Mouse (Mus musculus) frontal cortex, postnatal 25 days (tissue): Measurements from ENCODE around the gene Mgat4b.

Experiments
- DNase-seq, 2 experiments: peaks; one replicate each; pipeline ENCODE4 v3.0.0; 2022; ENCODE audit warnings: low spot score in 2 of 2

Mgat4b gene

DNA sequence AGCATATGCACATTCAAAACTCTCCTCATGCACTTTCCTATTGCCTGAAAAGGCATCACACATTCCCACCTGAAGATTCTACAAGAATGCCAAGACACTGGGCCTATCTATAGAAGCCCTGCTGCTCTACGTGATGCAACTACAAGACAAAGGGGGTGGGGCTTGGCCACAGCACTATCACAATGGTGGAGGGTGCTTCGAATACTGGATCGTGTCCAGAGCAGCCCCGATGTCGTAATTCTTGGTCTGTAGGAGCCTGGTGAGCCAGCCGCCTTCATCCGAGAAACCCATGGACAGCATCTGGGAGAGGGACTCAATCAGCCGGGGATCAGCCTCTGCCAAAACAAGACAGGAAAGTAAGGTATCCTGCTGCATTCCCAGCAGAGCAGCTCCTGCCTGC is 10.1 kb upstream of the Mgat4b start:
- no peak for DNase-seq

GRCm38 (mm10) chr11:50201590-50201989 is 9.1 kb upstream of the Mgat4b start:
- no peak for DNase-seq

DNA sequence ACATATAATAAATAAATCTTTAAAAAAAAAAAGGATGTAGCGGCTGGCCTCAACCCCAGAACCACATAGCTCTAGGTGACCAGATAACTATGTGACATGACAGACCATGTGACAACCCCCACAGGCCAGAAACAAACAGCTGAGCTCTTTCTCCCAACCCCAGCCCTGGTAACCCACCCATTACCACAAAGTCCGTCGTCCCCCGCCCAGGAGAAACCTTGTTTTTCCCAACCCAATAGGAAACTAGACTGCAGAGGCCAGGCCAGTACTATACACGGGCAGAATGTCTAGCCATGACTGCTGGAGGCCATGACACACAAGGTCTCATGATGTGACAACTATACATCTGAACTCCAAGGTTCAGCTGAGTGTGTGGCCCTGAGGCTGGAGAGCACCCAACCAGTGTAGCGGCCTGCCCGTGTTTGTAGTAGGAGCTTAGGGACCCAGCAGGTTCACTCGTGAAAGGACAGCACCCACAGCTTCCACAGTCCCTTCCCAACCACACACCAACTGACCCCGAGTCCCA is 7.3 kb upstream of the Mgat4b start:
- no peak for DNase-seq

- DNase-seq = no peak
Measured at GRCm38 (mm10) chr11:50205434-50205833, 5.3 kb upstream of the Mgat4b start.

DNA sequence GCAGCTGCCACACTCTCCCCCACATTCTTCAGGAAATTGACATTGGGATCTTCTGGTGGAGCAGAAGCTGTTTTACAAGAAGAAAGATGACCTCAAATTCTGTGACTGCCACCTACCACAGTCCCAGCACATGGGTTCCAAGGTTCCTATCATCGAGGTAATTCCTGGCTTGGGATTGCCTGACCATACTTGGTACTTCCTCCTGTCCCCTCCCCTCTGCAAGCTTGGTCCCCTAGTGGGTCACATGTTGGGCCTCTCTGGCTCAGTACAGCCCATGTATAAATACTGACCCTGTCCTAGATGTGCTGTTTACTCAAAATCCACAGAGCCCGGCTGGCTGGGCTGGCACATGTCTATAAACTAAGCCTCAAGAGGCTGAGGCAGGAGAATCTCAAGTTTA is 4.7 kb upstream of the Mgat4b start:
- DNase-seq = no peak

- no peak for DNase-seq
Measured at GRCm38 (mm10) chr11:50207344-50207743, 3.3 kb upstream of the Mgat4b start.

DNA sequence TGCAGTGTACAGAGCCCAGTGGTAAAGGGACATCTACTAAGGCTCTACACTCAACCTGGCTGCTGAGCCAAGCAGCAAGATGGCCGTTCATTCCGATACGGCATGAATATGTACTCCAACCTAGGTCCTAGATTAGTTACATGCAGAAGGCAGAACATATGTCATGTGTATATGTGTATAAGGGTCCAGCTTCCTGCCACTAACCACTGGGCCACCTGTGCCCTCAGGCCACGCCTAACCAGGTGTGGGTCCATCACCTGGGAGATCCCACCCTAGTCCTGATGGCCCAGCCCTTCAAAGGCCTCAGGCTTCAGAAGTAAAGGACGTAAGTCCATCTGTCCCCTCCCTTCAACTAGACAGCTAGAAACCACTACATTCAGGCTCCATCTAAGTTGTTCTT is 2.7 kb upstream of the Mgat4b start:
- DNase-seq = no peak

- peak; percentile 57 to 66 for DNase-seq
Measured at GRCm38 (mm10) chr11:50210101-50210504, 587 bp upstream of the Mgat4b start.

DNA sequence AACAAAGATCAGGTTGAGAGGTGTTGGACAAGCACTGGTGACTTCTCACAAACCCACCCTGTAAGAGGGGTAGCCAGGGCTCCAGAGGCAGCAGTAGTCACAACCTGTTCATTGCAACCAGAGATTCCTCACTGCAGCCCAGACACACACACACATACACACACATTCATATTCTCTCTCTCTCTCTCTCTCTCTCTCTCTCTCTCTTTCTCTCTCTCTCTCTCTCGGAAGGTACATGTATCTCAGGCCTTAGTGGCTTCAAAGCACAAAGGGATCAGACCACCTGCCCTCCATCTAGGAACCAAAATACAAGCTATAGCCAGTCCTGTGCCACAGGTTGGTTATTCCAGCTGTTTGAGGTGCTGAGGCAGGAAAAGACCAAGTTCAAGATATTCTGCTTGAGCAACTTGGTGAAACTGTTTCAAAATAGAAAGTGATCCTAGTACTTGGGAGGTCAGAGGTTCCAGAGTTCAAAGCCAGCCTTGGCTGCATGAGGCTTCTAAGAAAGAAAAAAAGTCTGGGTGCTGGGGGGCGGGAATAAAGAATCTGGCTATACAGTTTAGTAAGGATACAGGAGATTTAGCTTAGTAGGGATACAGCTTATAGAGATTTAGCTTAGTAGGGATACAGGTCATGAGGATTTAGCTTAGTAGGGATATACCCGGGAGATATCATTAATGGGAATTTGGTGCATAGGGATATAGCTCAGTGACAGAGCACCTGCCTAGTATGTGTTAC is 801 bp downstream of the Mgat4b start:
- no peak for DNase-seq

DNA sequence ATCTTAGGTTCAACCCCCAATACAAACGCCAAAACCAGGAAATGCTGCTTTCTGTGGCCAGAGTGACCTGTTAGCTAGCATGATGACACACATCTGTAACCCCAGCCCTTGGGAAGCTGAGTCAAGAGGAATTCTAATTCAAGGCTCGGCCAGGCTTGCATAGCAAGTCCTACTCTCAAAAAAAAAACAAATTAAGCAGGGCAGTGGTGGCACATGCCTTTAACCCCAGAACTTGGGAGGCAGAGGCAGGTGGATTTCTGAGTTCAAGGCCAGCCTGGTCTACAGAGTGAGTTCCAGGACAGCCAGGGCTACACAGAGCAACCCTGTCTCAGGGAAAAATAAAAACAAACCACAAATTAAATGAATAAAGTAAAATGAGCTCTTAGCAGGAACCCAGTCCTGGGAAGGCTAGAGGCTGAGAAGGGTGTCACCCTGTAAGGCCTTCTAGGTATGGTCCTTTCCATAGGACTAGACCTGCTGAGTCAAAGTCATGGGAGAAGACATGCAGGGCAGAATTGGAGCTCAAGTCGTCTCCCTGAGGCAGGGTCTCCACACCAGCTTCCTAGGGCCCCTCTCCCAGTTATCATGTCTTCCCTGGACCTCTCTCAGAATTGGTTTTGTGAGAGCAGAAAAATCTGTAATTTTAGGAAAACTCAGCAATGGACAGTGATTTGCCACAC is 1.5 kb downstream of the Mgat4b start:
- no peak for DNase-seq

GRCm38 (mm10) chr11:50212848-50213758 is 2.4 kb downstream of the Mgat4b start:
- no peak for DNase-seq

DNA sequence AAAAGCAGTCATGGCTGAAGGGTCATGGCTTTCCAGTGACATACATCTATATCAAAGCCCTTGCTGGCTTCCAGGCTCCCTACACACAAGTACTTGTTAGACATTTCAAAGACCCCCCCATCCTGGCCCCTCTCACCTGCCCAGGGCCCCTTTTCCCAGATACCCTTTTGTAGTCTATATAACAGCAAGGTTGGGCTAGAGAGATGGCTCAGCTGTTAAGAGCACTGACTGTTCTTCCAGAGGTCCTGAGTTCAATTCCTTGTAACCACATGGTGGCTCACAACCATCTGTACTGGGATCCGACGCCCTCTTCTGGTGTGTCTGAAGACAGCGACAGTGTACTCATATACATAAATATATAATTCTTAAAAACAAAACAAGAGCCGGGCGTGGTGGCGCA is 3.9 kb downstream of the Mgat4b start:
- DNase-seq = no peak

- DNase-seq = no peak
Measured at GRCm38 (mm10) chr11:50215633-50216032, 4.9 kb downstream of the Mgat4b start.

GRCm38 (mm10) chr11:50216724-50217366 is 6.2 kb downstream of the Mgat4b start:
- DNase-seq = no peak

DNA sequence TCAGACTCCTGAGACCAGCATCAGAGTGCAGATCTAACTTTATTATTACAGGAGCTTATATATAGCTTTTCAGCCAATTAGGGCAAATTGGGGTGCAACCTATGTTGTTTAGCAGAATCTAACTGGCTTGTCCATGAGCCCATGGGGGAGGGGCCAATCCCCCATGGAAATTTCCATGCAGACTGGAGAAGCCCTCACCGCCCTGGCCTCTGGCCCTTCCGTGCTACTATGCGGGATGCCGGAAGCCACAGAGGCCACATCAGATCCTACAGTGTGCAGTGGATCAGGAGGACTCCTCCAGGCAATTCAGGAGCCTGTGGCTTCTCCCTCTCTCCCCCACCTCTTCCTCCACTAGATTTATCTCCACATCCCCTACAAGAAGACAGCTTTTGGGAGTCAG is 7.1 kb downstream of the Mgat4b start:
- DNase-seq = no peak

GRCm38 (mm10) chr11:50219833-50220232 is 9.1 kb downstream of the Mgat4b start:
- DNase-seq = no peak

DNA sequence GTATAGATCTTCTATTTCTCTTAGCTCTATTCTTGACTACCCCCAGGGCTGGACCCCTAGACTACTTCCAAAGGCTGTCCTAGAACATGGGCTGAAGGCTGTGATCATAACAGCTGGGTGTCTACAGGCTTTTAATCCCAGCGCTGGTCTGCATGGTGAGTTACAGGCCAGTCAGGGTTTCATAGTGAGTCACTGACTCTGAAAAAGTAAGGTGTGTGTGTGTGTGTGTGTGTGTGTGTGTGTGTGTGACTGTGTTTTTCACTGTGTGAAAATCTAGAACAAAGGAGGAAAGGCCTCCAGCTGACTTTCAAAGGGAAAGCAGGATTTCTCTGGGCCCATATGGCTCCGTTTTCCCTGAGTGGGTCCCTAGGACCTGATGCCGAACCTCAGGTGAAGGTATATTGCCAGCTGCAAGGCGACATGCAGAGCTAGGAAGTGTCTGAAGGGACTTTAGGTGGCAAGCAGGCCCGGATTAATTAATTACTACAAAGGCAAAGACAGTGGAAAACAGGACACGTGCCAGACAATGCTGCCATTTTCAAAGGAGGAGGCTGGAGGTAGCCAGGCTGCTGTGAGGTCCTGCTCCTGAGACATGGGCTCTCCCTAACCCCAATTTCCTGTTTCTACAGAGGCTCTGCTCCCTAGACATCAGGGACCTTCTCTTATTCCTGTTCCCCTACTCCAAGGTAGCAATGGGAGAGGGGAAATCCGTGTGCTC is 12.0 kb downstream of the Mgat4b start:
- DNase-seq = no peak

GRCm38 (mm10) chr11:50223783-50224662 is 13.3 kb downstream of the Mgat4b start:
- no peak for DNase-seq

DNA sequence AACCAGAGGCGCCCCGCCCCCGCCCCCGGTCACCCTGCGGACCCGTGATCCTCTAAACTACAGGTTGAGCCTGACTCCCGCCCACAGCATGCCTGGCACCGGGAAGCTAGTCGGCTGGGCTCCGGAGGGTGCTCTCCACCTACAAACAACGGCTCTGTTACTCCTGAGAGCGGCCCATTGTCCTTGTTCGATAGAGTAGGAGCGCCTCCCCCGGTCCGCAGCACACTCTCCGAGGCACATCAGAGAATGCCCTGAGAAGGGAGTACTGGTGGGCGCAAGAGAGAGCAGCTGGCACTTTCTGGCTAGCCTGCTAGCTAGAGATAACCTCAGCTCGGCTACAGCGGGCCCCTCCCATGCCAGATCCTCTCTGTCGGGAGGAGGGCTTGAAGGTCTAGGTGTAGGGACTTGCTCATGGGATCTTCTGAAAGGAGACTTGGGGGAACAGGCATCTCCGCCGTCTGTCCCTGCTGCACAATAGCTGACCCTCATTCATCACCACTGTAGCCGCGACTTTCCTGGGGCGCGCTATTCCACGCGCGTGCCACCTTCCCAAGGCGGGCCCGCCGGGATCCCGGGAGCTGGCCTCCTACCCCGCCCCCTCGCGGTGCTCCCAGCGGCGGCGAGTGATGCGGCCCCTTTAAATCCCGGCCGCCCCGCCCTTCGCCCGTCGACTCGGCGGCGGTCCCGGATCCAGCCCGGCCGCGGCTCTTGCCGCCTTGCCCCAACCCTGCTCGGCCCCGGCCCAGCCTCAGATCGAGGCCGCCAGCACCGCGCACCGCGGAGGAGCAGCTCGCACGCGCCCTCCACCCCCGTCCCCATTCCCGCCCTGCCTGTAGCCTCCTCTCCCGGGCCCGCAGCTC is 14.2 kb downstream of the Mgat4b start:
- DNase-seq = peak; percentile 71 to 76
